Mouse (Mus musculus) 3134 (cell line): Measurements from ENCODE around the gene Vmn2r88.
"Not testable (repeated sequence)": the region's sequence is repeated elsewhere in the genome, so short reads cannot be mapped to it uniquely, and the experiment has no call there.

ENCODE experiments used
- DNase-seq: peaks from one replicate; pipeline ENCODE4 v3.0.0-alpha.2; 2011; ENCODE audit warnings: low spot score; ENCODE audit not compliant: insufficient read length; ENCODE audit errors: extremely low read depth

Gene Vmn2r88

DNA sequence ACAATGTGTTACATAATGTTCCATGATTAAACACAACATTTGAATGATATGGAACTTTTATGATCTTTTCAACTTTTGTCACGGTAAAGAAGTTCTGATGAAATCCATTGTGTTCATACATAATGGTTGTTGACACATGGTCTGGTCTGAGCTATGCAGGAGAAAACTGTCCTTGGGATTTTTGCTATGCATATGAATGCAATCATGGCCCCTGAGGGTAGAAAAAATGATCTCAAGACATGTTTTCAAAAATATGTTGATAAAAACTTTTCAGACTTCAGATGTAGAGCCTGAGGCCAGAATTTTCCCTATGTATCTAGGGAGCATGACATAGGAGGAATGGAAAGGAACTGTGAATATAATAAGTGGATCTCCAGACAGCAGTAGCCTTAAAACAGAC, at the start of gene Vmn2r88:
Gene Vmn2r88, plus strand, starts transcription at position 301 of the 400 bp plus-strand sequence.
- DNase-seq = no peak

DNA sequence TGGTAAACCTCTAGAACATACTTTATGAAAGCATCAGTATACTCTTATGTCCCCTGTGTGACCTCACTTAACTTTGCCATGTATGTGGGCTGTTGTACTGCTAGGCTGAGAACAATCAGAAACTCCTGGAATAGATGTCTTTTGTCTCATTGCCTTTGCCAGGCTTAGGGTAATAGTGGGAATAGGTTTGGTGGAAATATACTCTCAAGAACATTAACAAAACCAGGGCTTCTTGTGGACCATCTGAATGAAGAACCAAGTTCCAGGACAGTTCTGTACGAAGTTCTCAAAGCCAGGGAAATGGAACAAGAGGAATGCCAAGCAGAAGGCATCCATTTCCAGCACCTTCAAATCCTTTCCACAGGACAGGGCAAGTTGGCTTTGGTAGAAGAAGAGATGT, 49.2 kb upstream of the Vmn2r88 start, which contains the start of gene Gm7247:
Gene Gm7247, plus strand, starts transcription at position 301 of the 400 bp plus-strand sequence.
- DNase-seq = no peak

DNA sequence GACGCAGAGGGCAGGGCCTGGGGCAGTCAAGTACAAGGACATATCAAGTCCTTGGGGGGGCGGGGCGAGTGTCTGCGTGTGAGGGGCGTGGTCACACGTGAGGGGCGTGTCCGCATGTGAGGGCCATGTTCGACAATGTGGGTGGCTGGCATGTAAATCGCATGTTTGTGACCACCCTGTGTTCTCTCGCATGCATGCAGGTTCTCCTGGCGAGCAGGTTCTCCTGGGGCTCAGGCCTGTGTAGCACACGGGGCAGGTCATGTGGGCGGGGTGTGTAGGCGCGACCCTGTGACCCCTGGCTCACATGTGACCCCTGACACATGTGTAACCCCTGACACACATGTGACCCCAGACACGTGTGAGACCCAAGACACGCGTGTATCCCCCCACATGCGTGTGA, 27.8 kb upstream of the Vmn2r88 start:
- peak; percentile 22 for DNase-seq

DNA sequence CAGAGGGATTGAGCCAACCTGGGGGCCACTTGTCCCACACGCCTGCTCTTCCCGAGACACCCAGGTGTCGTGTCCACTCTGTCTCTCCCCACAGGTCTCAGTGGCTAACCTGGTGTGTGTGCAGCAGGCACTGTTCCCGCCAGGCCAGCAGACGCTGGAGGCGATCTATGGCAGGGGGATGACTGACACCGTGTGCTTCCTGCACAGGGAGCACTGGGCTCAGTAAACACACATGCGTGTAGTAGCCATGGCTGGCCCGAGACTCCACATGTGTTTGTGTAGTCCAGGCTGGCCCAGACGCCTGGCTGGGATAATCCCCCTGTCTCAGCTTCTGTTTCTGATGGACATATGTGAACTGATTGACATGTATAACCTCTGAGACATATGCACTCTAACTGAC, 26.3 kb upstream of the Vmn2r88 start:
- DNase-seq = peak; percentile 42

DNA sequence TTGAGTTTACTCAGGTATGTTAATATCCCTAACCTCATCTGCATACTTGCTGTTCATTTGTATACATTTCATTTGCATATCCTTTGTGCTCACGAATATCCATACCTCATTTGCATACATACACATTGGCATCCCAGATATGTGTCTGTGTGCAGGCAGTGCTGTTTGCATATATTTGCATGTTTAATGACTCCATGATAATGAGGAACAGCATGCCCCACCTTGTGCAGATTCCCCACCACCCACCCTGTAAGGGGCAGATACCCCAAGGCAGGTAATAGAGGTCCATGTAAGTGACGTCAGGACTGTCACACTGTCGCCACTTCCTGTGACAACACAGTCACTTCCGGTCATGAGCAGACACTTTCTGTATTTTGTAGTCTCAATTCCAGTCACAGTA, 24.9 kb upstream of the Vmn2r88 start:
- DNase-seq = peak; percentile 22

DNA sequence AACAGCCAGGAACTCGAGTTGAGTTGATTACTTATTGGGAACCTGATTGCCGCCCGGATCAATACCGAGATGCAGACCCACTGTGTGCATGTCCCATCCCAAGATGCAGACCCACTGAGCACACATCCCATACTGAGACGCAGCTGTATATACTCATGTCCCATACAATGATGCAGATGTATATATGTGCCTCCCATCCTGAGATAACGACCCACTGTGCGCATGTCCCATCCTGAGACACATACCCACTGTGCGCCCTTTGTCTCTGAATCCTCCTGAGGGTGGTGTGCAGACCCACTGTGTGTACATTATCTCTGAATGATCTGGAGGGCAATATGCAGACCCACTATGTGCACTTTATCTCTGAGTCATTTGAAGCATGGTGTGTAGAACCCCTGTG, 22.9 kb upstream of the Vmn2r88 start:
- DNase-seq = no peak

DNA sequence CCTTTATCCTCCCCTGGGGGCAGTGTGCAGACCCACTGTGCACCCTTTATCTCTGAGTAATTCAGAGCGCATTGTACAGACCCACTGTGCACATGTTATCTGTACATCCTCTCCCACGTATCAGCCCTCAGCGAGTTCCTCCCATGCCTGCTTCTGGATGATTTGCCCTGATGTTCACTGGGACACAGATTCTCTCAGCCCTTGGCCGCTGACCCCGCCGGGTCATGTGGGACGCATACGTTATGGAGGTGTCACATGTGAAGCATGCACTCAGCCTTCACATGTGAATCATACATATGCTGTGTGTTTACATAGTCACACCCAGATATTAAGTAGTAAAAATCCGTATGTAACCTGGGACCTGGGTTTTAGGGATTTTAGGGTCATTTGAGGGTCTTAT, 22.4 kb upstream of the Vmn2r88 start:
- no peak for DNase-seq

DNA sequence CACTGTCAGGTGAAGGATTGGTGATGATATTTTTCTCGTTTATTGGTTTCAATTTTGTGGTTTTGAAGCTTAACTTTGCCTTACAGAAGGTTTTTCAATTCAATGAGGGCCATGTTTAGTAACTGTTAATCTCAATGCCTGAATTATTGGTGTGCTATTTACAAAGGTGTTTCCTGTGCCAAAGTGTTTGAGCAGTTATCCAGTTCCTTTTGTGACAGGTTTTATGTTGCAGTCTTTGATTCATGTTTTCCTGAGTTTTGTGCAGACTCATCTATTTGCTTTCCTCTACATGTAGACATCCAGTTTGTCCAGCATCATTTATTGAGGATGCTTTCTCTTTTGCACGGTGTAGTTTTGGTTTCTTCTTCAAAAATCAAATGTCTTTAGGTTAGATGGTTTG, 13.3 kb downstream of the Vmn2r88 start:
- DNase-seq = no peak

DNA sequence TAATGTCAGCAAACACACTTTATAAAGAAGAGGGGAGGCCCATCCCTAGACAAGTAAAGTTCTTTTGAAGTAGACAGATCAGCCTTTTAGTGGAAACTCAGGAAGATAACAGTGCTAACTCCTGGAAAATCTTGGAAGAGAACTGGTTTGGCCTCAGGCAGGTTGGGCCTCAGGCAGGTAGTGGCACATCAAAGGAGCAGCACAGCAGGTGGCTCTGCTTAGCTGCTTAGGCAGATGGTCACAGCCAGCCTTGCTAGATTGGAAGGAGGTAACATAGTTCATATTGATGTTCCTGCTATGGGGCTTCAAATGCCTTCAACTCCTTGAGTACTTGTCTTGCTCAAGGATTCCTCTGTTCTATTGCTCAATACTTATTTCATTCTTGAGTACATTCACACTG, 19.5 kb downstream of the Vmn2r88 start:
- DNase-seq = not testable (repeated sequence)

DNA sequence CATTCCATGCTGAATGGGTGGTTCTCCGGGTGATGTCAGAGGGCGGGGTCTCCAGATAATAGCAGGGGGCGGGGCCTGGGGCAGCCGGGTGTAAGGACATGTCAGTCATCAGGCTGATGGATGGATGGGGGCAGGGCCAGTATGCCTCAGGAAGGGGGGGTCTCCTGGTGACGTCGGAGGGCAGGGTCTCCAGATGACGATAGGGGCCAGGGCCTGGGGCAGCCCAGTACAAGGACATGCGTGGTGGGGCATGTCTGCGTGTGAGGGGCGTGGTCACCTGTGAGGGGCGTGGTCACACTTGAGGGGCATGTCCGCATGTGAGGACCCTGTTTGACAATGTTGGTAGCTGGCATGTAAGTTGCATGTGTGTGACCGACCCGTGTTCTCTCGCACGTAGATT, 23.9 kb downstream of the Vmn2r88 start:
- peak; percentile 7 for DNase-seq

DNA sequence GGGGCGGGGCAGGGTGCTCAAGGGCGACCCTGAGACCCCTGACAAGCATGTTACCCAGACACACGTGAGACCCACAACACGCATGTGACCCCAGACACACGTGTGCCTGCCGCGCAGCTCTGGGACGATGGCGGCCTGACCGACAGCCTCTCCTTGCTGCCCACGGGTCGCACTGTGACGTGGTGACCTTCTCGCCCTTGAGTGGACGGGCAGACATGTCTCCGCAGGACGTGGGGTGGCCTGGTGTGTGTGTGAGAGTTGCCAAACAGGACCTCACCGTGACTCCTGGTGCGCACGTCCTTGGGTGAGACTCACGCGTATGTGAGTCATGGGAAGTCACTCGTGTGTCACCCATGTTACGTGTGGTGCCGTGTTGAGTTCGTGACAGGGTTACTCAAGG, 24.4 kb downstream of the Vmn2r88 start:
- DNase-seq = peak; percentile 11

DNA sequence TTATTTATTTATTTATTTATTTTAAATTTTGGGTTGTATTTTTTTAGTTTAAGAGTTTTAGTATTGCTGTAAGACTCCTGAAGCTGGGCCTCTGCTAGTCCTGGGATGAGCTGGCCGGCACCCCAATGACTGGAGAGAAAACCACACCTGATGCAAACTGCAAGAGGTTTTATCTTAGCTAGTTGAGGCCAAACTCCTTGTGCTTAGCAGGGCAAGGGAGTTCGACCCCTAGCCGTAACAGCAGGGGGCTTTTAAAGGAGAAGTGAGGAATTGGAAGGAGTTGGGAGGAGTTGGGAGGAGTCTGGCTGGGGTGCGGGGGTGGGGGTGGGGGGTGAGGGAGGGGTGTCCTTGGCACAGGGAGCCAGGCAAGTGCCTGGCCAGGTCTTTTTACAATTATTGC, 28.3 kb downstream of the Vmn2r88 start:
- DNase-seq = no peak

DNA sequence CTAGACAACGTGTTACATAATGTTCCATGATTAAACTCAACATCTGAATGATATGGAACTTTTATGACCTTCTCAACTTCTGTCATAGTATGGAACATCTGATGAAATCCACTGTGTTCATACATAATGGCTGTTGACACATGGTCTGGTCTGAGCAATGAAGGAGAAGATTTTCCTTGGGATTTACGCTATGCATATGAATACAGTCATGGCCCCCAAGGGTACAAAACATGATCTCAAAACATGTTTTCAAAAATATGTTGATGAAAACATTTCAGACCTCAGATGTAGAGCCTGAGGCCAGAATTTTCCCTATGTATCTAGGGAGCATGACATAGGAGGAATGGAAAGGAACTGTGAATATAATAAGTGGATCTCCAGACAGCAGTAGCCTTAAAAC, 40.9 kb downstream of the Vmn2r88 start, which contains the start of gene Vmn2r89:
Gene Vmn2r89, plus strand, starts transcription at position 301 of the 400 bp plus-strand sequence.
- DNase-seq = not testable (repeated sequence)
